Mouse (Mus musculus): ENCODE measurements around the gene Bloc1s3.
A peak's percentile ranks its signal among the peaks of the same experiment; 100 is the strongest.
"Not testable (repeated sequence)": the region's sequence is repeated elsewhere in the genome, so short reads cannot be mapped to it uniquely, and the experiment has no call there.

Bloc1s3 gene

DNA sequence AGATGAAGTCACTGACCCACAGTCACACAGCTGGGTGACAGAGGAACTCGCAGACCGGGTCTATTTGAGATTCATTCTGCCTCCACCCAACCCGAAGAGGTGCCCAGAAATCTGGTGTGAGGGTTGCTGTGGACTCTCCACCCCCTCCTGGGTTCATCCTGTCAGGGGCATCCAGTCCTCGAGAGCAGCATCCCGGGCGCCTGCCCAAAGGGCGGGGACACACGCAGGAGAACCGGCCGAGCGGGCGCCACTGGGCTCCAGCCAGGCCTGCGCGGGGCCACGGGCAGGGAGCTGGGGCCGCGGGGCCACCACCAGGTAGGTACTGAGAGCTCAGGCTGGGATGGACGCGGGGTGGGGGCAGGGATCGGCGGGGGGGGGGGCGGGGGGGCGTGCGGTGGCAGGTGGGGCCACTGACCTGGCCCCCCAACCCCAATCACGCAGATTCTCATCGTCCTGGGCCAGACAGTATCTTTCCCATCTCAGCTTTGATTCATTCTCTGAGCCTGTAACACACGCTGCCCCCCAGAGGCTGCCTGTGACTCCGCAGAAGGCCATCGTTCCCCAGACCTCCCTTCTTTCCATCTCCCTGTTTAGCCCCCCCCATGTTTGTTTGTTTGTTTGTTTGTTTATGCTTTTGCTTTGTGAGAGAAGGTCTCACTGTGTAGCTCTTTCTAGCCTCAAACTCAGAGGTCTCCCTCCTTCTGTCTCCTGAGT is 9.6 kb upstream of the Bloc1s3 start, which contains the start of gene Nkpd1:
Gene Nkpd1 (plus strand): TSS at position 187 of the 714 bp plus-strand sequence.
- no peak for DNase-seq (ENCODE audit: low read depth)

DNA sequence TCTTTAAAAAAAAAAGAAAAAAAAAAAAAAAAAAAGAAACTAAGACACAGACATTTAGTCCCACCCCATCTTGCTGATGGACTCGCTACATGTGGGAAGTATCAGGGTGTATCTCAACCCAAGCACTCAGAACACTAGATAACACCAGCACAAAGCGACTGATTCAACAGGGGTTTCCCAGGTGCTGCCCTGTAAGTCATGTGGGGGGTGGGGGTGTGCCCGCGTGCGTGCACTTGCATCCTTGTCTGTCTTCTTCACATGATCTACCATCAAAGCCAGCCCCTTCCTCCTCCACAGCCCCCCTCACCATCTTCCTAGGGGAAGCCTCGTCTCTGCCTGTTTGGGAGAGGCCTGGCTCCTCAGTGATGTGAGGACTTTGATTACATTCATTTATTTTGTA is 4.2 kb upstream of the Bloc1s3 start:
- peak; percentile 35 for DNase-seq (ENCODE audit: low read depth)

DNA sequence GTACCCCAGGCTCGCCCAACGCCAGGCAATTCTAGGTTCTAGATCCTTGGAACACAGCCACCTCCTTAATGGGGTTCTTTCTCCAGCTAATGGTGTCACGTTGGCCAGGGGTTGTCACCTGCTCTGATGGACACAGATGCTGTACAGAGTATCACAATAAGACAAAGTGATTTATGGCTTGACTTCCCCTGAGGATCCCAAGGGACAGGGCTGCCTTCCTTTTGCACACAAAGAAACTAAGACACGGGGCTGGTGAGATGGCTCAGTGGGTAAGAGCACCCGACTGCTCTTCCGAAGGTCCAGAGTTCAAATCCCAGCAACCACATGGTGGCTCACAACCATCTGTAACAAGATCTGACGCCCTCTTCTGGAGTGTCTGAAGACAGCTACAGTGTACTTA is 3.8 kb upstream of the Bloc1s3 start:
- DNase-seq (ENCODE audit: low read depth) = not testable (repeated sequence)

DNA sequence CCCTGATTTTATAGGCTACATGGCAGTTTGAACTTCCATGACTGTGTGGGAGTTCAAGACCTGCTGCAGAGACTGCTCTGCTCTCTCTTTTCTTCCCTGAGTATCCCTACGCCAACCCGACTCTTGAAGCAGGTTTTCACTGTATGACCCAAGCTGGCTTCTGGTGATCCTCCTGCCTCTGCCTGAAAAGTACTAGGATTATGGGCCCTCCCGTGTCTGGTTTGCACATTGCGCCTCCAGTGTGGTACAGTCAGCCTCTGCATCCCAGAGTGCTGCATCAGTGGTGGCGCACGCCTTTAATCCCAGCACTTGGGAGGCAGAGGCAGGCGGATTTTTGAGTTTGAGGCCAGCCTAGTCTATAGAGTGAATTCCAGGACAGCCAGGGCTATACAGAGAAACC is 1.6 kb upstream of the Bloc1s3 start:
- DNase-seq (ENCODE audit: low read depth) = no peak

DNA sequence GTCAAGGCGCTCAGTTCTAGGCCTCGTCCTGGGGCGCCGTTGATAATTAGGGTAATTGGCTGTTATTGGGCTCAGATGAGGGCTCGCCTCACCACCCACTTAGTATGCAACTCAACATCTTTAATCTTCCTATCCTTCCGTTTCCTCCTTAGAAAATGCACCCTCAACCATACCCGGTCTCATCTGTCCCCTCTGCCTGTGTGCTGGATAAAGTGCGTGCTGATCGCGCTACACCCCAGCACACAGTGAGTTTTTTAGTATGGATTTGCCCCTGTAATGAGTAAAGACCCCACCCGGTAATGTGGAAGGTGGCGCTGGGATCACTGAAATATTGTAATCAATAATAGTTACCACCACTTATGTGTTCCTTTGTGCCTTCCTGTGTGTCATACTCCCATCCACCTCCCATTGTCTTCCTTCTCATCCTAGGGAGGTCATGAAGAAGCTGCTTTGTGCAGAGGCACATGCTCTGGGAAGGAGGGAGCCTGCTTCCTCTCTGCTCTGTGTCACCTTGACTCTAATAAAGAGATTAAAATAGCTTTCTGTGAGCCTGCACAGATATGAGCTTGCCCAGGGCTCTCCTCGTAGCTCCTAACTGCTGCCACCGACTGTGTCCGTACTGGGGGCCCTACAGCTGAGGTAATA is 879 bp upstream of the Bloc1s3 start:
- no peak for DNase-seq (ENCODE audit: low read depth)

DNA sequence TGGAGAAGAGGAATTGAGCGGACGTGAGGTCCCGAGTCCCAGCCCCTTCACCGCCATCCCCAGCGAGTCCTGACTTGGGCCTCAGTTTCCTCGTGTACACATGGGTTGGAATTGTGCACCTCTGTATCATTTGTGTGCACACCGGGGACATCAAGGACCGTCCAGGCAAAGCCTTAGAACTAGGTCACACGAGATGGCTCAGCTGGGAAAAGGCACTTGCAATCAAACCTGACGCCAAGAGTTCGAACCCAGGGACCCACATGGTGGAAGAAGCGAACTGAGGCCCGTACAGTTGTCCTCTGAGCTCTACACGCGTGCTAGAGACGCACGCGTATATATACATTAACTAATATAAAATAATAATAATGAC is 570 bp downstream of the Bloc1s3 start:
- peak; percentile 53 for DNase-seq (ENCODE audit: low read depth)

DNA sequence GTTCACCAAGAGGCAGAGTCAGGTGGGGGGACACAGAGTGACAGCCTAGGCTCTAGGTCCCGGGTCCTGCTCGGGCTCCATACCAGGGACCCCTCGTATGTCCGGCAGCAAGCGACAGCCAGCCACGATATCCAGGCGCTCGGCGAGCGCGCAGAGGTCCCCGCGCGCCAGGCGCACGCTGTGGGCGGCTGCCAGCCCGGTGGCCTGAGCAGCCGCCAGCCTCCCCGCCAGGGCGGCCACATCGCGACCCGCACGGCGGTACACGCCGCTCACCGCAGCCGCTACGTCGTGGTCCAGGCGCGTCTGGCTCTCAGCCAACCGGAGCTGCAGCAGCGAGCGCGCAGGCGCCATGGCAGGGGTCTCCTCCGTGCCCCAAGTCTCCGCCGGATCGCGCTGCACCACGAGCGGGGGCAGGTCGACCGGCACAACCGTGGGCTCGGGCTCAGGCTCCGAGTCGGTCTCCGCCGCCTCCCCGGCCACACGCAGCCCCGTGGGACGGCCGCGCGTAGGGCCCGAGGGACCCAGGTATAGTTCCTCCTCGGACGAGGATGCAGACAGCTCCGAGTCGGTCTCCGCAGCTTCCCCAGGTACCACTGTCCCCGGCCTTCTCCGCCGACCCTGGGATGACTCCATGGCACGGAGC is 1.1 kb downstream of the Bloc1s3 start:
- peak; percentile 65 for DNase-seq (ENCODE audit: low read depth)

DNA sequence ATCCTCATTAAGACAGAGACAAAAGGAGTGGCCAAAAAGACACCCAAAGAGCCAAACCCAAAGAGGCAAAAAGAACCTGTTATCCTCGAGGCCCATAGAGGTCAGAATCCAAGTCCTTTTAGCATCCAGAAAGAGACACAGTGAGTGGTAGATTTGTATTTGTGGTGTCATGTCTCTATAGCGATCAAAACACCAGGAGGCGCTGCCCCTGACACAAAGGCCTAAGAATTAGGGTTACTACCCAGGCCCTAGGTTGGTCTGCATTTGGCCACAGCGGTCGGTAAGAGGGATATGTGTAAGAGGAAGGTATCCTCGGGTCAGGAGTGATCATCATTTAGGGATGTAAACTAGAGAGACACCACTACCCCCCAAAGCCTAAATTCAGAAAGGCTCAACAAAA is 1.8 kb downstream of the Bloc1s3 start:
- peak; percentile 60 for DNase-seq (ENCODE audit: low read depth)

DNA sequence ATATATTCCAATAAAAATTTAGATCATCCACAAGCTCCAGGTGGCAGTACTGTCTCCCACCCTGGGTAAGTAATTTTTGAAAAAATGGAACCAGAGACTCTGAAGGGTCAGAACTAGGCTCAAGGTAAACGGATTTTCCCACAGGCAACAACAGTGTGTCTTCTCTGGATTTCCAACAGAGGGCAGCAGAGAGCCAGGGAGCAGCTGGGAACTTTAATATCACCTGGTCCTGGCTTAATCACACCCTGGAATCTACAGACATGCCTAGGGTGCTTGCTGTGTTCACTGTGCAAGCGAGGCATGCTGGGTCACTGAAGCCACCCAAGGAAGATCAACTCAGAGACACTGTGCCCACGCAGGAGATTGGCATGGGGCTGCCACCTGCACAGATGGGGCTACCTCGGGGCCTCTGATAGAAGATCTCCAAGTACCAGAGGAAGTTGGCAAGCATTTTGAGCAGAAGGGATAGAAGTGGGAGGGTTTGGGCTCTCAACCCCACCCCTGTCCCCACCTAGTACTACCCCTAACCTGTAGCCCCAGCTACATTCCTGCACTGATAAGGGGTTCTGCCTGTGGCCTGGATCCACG is 4.6 kb downstream of the Bloc1s3 start:
- peak; percentile 82 for DNase-seq (ENCODE audit: low read depth)

DNA sequence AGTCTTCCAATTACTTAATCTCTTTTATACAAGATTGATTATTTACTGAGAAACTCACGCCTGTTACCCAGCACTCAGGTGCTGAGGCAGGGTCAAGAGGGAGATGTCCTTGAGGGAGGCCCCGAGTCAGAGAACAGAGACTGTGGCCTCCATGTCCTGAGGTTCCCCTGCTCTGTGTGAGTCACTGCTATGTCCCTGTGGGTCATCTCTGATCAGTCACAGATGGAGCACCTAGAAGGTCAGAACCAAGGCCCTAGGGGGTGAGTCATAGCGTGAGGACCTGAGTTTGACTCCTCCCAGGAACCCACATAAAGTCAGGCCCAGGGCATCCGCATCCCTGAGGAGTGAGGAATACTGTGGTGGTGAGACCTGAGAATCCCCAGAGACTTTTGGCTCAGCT is 6.5 kb downstream of the Bloc1s3 start:
- DNase-seq (ENCODE audit: low read depth) = no peak

DNA sequence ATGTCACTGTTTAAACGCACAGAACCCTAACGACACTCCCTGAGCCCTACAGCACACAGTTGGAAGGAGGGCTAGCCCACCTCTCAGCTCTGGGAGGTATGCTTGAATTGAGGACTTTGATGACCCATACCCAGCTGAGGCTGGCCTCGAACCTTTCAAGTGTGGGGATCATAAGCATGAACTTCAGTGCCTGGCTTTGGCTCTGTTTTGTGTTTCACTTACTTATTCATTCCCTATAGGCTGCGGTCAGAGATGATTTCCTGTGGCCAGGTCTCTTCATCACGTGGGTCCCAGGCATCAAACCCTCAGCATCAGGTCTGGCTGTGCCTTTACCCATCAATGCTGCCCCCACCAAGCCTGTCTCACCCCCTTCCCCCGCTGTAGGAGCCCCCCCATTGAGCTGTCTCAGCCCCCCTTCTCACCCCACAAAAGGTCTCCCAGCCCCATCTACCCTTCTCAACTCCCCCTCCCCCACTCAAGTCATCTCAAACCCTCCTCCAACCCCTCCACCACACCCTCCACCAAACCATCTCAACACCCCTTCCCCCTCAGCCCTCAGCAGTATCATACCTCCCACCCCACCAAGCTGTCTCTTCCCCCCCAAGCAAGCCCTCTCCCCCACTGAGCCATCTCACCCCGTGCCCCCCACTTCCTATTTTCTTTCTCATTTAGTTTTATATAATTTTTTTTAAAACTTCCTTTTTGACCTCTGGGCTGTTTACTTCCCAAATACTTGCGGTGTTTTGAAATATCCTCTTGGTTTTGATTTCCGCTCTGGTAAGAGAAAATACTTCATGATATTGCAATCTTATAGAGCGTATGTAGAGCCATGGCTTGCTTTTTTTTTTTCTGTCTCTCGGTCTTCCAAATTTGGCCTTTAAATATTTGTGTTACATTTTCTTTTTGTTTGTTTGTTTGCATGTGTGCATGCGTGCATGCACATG is 7.5 kb downstream of the Bloc1s3 start:
- peak; percentile 39 for DNase-seq (ENCODE audit: low read depth)

DNA sequence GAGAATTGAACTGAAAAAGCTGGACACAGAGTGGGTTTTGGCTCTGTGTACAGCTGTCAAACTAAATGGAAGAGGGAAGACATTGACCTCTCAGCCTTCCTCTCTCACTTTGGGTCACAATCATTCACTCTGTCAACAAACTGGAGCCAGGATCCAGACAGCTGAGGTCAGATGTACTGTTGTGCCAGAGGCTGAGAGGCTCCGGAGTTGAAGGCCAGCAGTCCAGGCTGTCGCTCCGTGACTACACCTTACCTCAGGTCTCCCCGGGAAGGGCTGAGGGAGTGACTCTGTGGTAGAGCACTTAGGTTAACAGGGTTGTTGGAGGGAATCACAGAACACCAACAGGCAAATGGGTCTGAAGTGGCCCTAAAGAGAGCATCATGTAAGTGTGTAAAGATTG is 9.8 kb downstream of the Bloc1s3 start:
- DNase-seq (ENCODE audit: low read depth) = no peak

DNA sequence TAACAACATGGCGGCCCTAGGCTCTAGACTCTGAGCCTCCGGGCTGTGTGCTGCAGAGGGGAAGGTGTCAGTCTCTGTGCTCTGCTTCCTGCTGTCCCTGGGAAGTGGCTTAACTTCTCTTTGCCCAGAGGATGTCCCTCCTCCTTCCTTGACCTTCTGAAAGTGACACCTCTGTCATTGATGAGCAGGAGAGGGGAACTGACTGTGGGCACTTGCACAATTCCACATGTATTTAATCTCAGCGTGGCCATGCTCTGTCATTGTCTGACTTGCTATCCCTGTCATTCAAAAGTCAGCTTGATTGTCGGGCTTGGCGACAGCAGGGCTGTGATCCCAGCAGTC is 12.0 kb downstream of the Bloc1s3 start:
- no peak for DNase-seq (ENCODE audit: low read depth)

DNA sequence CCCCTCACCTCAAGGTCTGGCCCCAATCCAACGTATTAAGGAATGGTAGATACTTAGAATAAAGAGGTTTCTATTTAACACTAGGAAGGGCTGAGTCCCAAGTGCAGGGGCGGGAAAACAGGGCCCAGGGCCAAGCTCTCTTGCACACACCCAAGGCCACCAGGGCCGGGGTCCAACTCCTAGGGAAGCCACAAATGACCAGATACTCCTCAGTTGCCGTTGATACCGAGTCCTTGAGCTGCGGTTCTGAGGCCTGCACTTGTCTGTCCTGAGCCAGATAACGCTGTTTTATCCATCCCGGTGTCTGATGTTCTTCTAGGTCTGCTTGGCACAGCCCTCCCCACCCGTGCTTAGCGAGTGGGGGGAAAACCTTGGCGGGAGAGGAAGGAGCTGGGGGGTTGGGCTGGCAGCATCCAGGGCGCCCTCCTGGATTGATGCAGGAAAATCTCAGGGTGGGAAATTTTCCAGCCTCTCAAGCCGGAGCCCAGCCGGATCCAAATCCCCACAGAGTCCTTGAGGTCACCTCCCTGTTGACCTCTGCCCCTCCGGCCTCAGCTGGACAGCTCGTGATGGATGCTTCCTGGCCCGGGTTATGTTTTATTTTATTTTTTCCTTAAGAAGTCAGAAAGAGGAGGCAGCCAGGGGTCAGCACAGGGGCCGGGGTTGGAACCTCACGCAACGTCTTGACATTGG is 12.5 kb downstream of the Bloc1s3 start:
- no peak for DNase-seq (ENCODE audit: low read depth)

DNA sequence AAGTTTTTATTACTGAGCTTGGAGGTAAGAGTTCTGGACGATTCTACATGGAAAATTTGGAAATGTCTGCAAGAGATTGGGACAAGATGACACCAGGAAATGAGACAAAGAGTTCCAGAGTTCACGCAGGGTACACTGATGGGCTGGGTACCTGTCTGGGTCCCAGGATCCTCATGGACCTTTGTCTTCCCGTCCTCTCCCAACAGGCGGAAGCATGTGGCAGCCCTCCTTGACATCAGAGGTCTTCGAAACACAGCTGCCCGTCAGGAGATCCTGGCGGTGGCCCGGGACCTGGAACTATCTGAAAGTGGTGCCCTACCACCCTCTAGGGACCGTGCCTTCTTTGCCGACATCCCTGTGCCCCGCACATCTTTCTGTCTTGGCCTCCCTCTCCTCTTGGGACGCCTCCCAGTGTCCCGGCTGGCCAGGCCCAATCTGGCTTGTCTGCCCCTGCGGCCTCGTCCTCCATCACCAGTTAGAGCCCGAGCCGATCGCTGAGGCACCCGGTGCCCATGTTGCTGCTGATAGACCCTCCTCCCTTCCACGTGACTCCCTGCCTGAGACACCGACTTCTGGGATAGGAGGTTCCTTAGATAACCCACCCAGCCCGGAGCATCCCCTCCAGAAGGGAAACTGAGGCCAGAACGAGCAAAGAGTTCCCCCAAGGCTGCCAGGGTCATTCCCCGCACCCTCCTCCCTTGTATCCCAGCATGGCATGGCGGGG is 13.3 kb downstream of the Bloc1s3 start:
- no peak for DNase-seq (ENCODE audit: low read depth)

DNA sequence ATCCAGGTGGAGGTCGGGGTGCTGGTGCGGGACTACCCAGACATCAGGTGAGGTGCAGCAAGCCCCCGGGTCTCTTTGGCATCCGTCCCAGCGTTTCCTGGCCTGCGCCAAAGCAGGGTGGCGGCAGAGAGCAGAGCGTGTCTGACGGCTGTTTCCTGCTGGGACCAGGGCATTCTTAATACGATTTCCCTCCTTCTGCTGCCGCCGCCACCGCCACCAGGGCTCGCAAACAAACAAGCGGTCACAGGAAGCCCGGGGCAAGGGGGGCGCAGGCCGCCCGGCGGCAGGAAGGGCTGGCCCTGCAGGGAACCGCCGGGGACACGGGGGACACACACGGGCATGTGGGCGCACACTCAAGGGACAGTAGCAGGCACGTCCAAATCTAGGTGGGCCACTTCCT is 16.4 kb downstream of the Bloc1s3 start:
- DNase-seq (ENCODE audit: low read depth) = no peak

DNA sequence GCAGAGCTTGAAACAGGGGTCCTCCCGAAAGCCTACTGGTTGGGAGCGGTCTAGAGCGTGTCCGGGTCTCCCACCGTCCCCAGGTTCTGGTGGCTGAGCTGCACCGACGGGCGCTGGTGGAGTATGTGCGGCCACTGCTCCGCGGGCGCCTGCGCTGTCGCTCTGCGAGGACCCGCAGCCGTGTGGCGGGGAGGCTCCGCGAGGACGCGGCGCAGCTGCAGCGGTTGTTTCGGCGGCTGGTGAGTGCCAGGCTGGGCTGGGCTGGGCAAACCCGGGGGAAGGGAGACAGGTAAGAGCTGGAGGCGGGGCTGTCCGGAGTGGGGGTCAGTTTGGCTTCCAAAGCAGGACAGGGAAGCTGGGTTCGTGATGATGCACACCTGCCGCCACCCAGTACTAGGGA is 18.6 kb downstream of the Bloc1s3 start:
- no peak for DNase-seq (ENCODE audit: low read depth)

DNA sequence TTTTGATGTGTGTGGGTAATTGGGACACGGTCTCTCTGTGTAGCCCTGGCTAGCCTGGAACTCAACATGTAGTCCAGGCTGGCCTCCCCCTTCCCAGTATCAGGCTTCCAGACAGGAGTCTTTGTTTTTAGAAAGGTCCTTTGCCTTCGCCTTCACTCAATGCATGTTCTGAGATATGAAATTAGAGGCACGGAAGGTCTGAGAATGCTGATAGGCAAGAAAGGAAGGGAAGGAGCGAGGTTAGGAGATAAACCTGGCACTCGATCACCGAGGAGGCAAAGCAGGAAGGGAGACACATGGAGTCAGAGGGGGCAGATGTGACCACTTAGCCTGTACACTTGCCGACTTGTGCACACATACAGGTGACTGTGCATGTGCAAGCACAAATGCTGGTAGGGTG is 21.6 kb downstream of the Bloc1s3 start:
- no peak for DNase-seq (ENCODE audit: low read depth)

DNA sequence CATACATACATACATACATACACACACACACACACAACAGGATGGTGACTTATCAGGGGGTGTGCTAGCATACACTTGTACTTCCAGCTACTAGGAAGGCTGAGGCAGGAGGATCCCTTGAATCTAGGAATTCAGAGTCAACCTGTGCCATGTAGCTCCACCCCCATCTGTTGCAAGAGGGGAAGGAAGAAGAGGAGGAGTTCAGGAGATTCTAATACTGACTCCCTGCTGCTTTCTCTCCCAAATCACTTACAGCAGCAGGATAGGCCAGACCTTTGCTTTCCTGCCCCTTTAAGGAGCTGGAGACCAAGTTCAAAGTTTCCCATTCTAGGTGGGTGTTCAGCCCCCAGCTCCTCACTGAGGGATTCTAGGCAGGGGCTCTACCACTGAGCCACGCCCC is 22.7 kb downstream of the Bloc1s3 start:
- DNase-seq (ENCODE audit: low read depth) = no peak

DNA sequence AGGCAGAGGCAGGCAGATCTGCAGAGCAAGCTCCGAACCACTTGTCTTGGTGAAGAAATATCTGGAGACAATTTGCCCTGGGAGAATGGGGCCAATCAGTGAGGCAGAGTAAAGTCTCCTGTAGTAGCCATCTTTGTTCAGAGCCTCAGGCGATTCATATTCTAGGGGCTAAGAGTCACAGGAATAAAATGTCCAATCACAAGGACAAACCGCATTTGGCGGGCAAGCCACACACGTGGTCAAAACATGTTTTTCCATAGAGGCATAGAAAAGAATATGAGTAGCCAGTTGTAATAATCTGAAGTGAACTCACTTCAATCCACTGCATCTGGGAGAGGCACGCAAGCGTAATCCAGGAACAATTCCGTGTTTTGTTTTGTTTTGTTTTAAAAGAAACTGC is 24.9 kb downstream of the Bloc1s3 start:
- DNase-seq (ENCODE audit: low read depth) = no peak

Measured in induced T-regulatory cell, adult 2 months (primary cell).